Mouse (Mus musculus) hindbrain, embryonic 15.5 days (tissue): ENCODE data around the gene Metrnl. TPM values are rescaled to one million over a fixed set of nuclear protein-coding genes. Genes with fewer than 3 reads are reported as not detected.

Source experiments
- ATAC-seq: fragments of 200-750 bp; cut with Nextera tagmentation; 2 replicates; pipeline ENCODE4 v1.8.0; 2017; ENCODE audit warnings: low read depth, moderate number of reproducible peaks, moderate TSS enrichment; ENCODE audit not compliant: low FRiP score
- H3K27ac ChIP-seq: fragments of 300-500 bp; sonication (generic); replicated peaks from 2 replicates; pipeline ENCODE4 v1.5.1; 2015; ENCODE audit warnings: mild to moderate bottlenecking, inconsistent platforms
- H3K27me3 ChIP-seq: fragments of 300-500 bp; sonication (generic); 2 replicates; pipeline ENCODE4 v1.6.1; 2015; ENCODE audit warnings: control low read depth, inconsistent platforms
- H3K36me3 ChIP-seq: fragments of 300-500 bp; sonication (generic); 2 replicates; pipeline ENCODE4 v1.6.1; 2015; ENCODE audit warnings: control low read depth, inconsistent platforms
- H3K4me1 ChIP-seq: fragments of 300-500 bp; sonication (generic); replicated peaks from 2 replicates; pipeline ENCODE4 v1.6.1; 2015; ENCODE audit warnings: control low read depth, inconsistent platforms
- H3K4me2 ChIP-seq: fragments of 300-500 bp; sonication (generic); 2 replicates; pipeline ENCODE4 v1.6.1; 2015; ENCODE audit warnings: moderate library complexity, mild to moderate bottlenecking, inconsistent platforms
- H3K4me3 ChIP-seq: fragments of 300-500 bp; sonication (generic); 2 replicates; pipeline ENCODE4 v1.5.1; 2015; ENCODE audit warnings: mild to moderate bottlenecking, inconsistent platforms
- H3K9ac ChIP-seq: fragments of 300-500 bp; sonication (generic); 2 replicates; pipeline ENCODE4 v1.6.1; 2015; ENCODE audit warnings: inconsistent platforms
- H3K9me3 ChIP-seq: fragments of 300-500 bp; sonication (generic); 2 replicates; pipeline ENCODE4 v1.6.1; 2016; ENCODE audit warnings: control low read depth, inconsistent platforms
- WGBS: fragments of 180-500 bp; shearing (Covaris S2); methylation state at CpG from one replicate; pipeline ENCODE4 v1.1.7; 2015; 5-methylcytosine and 5-hydroxymethylcytosine counted together
- polyA plus RNA-seq: library from polyadenylated mRNA; unstranded; fragments of >200 nt; fragmentation: Nextera tagmentation; extraction: Ambion mirVana; gene quantifications from 2 replicates; pipeline ENCODE4 v1.2.1, GENCODE M21; 2015

Gene Metrnl
- polyA plus RNA-seq, 1 experiment from 2014 or later = 23.0 TPM

- Histone ChIP-seq H3K4me3 (no peak overlapping the region), H3K4me1 (no peaks in the 10 kb centered on the region), H3K36me3 (no peaks in the 10 kb centered on the region), H3K9me3 (no peaks in the 10 kb centered on the region), H3K4me2 (no peak overlapping the region), H3K9ac (no peak overlapping the region), H3K27me3 (no peaks in the 10 kb centered on the region), H3K27ac (no peak overlapping the region)
- no peak for ATAC-seq
- whole genome bisulfite sequencing = 78% methylated on average over 2 of the region's 2 CpGs
These were observed 13.3 kb upstream of the Metrnl start for GRCm38 (mm10) chr11:121688024-121688423.

GRCm38 (mm10) chr11:121695304-121696064 is 5.9 kb upstream of the Metrnl start:
- no peaks in the 10 kb centered on the region for H3K27me3 ChIP-seq
- H3K4me1 ChIP-seq = no peaks in the 10 kb centered on the region
- no peak overlapping the region for H3K9ac ChIP-seq
- no peak overlapping the region for H3K4me3 ChIP-seq
- no peak overlapping the region for H3K4me2 ChIP-seq
- no peak for ATAC-seq
- 80% methylated on average over 5 of the region's 5 CpGs for WGBS
- no peaks in the 10 kb centered on the region for H3K36me3 ChIP-seq
- no peak overlapping the region for H3K27ac ChIP-seq
- H3K9me3 ChIP-seq = no peaks in the 10 kb centered on the region

GRCm38 (mm10) chr11:121697271-121697670 is 4.1 kb upstream of the Metrnl start:
- no peak for ATAC-seq
- H3K9me3 ChIP-seq = no peaks in the 10 kb centered on the region
- H3K27me3 ChIP-seq = 0 out of 2 replicates have a peak, but pooled peaks cover 3% of the 10 kb centered on the region
- H3K27ac ChIP-seq = no peak overlapping the region
- 93% methylated on average over 4 of the region's 4 CpGs for WGBS
- no peak overlapping the region for H3K4me3 ChIP-seq
- H3K4me2 ChIP-seq = no peak overlapping the region
- H3K36me3 ChIP-seq = no peaks in the 10 kb centered on the region
- no peak overlapping the region for H3K9ac ChIP-seq
- peaks cover 6% of the 10 kb centered on the region for H3K4me1 ChIP-seq

- Histone ChIP-seq H3K4me3 (no peak overlapping the region), H3K9ac (no peak overlapping the region), H3K27ac (no peak overlapping the region), H3K4me2 (no peak overlapping the region), H3K9me3 (no peaks in the 10 kb centered on the region), H3K27me3 (0 out of 2 replicates have a peak, but pooled peaks cover 3% of the 10 kb centered on the region), H3K36me3 (no peaks in the 10 kb centered on the region), H3K4me1 (peaks cover 11% of the 10 kb centered on the region)
- no peak for ATAC-seq
- WGBS = 81% methylated on average over 5 of the region's 5 CpGs
These were observed 2.9 kb upstream of the Metrnl start for GRCm38 (mm10) chr11:121698381-121698955.

- ATAC-seq = peak; percentile 84
- Histone ChIP-seq H3K4me2 (peak overlapping the region; percentile 91), H3K36me3 (no peaks in the 10 kb centered on the region), H3K4me3 (peak overlapping the region; percentile 66), H3K27me3 (peaks cover 11% of the 10 kb centered on the region), H3K27ac (peak overlapping the region; percentile 64), H3K9ac (peak overlapping the region; percentile 65), H3K4me1 (peaks cover 20% of the 10 kb centered on the region), H3K9me3 (no peaks in the 10 kb centered on the region)
- under 1% methylated on average over 58 of the region's 69 CpGs for WGBS
These were observed 959 bp downstream of the Metrnl start for GRCm38 (mm10) chr11:121702111-121702894.

- ATAC-seq = peak; percentile 57; the same call in 1 of the 2 replicates
- H3K36me3 ChIP-seq = no peaks in the 10 kb centered on the region
- H3K9me3 ChIP-seq = no peaks in the 10 kb centered on the region
- peaks cover 20% of the 10 kb centered on the region for H3K4me1 ChIP-seq
- peak overlapping the region; percentile 66 for H3K4me3 ChIP-seq
- peak overlapping the region; percentile 91 for H3K4me2 ChIP-seq
- under 1% methylated on average over 40 of the region's 40 CpGs for WGBS
- H3K27me3 ChIP-seq = peaks cover 11% of the 10 kb centered on the region
- peak overlapping the region; percentile 65 for H3K9ac ChIP-seq
- H3K27ac ChIP-seq = peak overlapping the region; percentile 57; the same call in 1 of the 2 replicates
These were observed 1.7 kb downstream of the Metrnl start for GRCm38 (mm10) chr11:121702895-121703618.

GRCm38 (mm10) chr11:121703619-121704215 is 2.4 kb downstream of the Metrnl start:
- no peak for ATAC-seq
- Histone ChIP-seq H3K27me3 (peaks cover 11% of the 10 kb centered on the region), H3K9ac (peak overlapping the region; percentile 65), H3K36me3 (no peaks in the 10 kb centered on the region), H3K4me3 (peak overlapping the region; percentile 66), H3K27ac (no peak overlapping the region), H3K4me2 (peak overlapping the region; percentile 91), H3K9me3 (no peaks in the 10 kb centered on the region), H3K4me1 (peaks cover 20% of the 10 kb centered on the region)
- 14% methylated on average over 16 of the region's 16 CpGs for WGBS

GRCm38 (mm10) chr11:121706521-121707005 is 5.2 kb downstream of the Metrnl start:
- no peak overlapping the region for H3K9ac ChIP-seq
- no peak for ATAC-seq

GRCm38 (mm10) chr11:121709278-121709677 is 7.9 kb downstream of the Metrnl start:
- H3K27ac ChIP-seq = no peak overlapping the region
- H3K36me3 ChIP-seq = no peaks in the 10 kb centered on the region
- H3K9me3 ChIP-seq = no peaks in the 10 kb centered on the region
- H3K27me3 ChIP-seq = peaks cover 8% of the 10 kb centered on the region
- WGBS = 91% methylated on average over 4 of the region's 4 CpGs
- H3K4me2 ChIP-seq = no peak overlapping the region
- H3K9ac ChIP-seq = no peak overlapping the region
- no peak overlapping the region for H3K4me3 ChIP-seq
- H3K4me1 ChIP-seq = peaks cover under 1% of the 10 kb centered on the region; the same call in 1 of the 2 replicates
- ATAC-seq = no peak

More at GRCm38 (mm10) chr11:121706521-121707005, 5.2 kb downstream of the Metrnl start:
- H3K4me3 ChIP-seq = no peak overlapping the region
- no peaks in the 10 kb centered on the region for H3K9me3 ChIP-seq
- H3K36me3 ChIP-seq = no peaks in the 10 kb centered on the region
- 42% methylated on average over 7 of the region's 7 CpGs for WGBS
- peaks cover 9% of the 10 kb centered on the region for H3K27me3 ChIP-seq
- H3K4me1 ChIP-seq = peaks cover 20% of the 10 kb centered on the region
- H3K27ac ChIP-seq = no peak overlapping the region
- H3K4me2 ChIP-seq = no peak overlapping the region

GRCm38 (mm10) chr11:121710245-121710644 is 8.9 kb downstream of the Metrnl start:
- Histone ChIP-seq H3K36me3 (no peaks in the 10 kb centered on the region), H3K4me2 (no peak overlapping the region), H3K4me1 (no peaks in the 10 kb centered on the region), H3K9ac (no peak overlapping the region), H3K9me3 (no peaks in the 10 kb centered on the region), H3K4me3 (no peak overlapping the region), H3K27me3 (no peaks in the 10 kb centered on the region; the same call in 1 of the 2 replicates), H3K27ac (no peak overlapping the region)
- WGBS = 97% methylated on average over 5 of the region's 5 CpGs
- ATAC-seq = no peak

- H3K9me3 ChIP-seq = no peaks in the 10 kb centered on the region
- no peaks in the 10 kb centered on the region for H3K4me1 ChIP-seq
- H3K27ac ChIP-seq = no peak overlapping the region
- no peaks in the 10 kb centered on the region for H3K27me3 ChIP-seq
- no peaks in the 10 kb centered on the region for H3K36me3 ChIP-seq
- no peak overlapping the region for H3K4me2 ChIP-seq
- ATAC-seq = no peak
- WGBS = 97% methylated on average over 6 of the region's 6 CpGs
- H3K4me3 ChIP-seq = no peak overlapping the region
- no peak overlapping the region for H3K9ac ChIP-seq
These were observed 11.6 kb downstream of the Metrnl start for GRCm38 (mm10) chr11:121712987-121713386.
